8 mouse cellular contexts compared by ENCODE assay signal in the genomic region with DNA sequence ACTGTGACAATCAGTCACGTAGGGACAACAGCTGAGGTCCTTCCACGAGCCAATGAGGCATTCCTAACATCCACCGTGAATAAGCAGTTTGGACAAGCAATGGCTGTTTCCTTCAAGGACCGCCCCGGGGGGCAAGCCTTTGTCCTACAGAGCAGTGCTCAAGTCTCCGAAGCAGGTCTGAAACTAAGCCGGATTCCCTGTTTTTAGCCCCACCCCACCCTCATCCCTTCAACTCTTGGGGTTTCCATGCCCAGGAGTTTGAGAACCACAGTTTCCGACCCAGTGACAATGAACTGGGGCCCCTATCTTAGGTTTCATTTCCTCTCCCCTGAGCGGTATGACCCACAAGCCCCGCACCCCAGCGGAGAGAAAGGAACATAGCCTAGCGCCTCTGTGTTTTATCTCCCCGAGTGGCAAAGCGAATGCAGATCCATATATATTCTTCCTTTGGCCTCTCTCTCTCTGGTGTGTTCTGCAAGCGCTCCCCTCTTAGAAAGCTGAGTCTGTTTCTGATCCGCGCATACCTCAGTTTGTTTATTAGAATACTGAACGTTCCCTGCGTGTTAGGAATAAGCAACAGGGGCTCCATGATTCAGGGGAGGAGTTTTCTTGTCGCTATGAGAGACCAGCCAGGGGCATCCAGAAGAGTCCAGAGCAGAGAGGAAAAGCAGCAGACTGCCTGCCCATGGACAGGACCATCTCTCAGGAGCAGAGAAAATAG. TPM values are rescaled to one million over a fixed set of nuclear protein-coding genes. Genes with fewer than 3 reads are reported as not detected.
DNase-seq lines count a peak whose midpoint lies in the region; ATAC-seq and TF ChIP-seq lines count a peak whose summit lies in the region.

No protein-coding gene starts in this region.

- TF ChIP-seq CTCF in thymus, adult 2 months (IDR thresholded peaks at IDR 0.05; ENCODE audit: borderline replicate concordance, control insufficient read depth, extremely low read depth, insufficient read depth, low read length, poor library complexity), result no peak

- H3K27me3 ChIP-seq in heart, embryonic 14.5 days (ENCODE audit: control insufficient read depth, insufficient read depth, low read length), result no peaks in the 10 kb centered on the region
- H3K27me3 ChIP-seq in midbrain, embryonic 15.5 days (replicated peaks), result no peaks in the 10 kb centered on the region
- no peaks in the 10 kb centered on the region for H3K27me3 ChIP-seq in thymus, adult 2 months (ENCODE audit: control insufficient read depth, insufficient read depth, low read length)

- peaks cover 12 to 15% of the 10 kb centered on the region in 2 experiments for H3K4me1 ChIP-seq in heart, embryonic 14.5 days (ENCODE audit: control insufficient read depth in 2 of 2, insufficient read depth in 2 of 2, low read length in 2 of 2)
- H3K4me1 ChIP-seq in midbrain, embryonic 15.5 days, result peaks cover 8% of the 10 kb centered on the region
- peaks cover 26% of the 10 kb centered on the region for H3K4me1 ChIP-seq in thymus, adult 2 months (replicated peaks; ENCODE audit: control insufficient read depth, insufficient read depth, low read length)

- peak overlapping the region; percentile 15 to 25 for H3K4me3 ChIP-seq in heart, embryonic 14.5 days (ENCODE audit: control insufficient read depth in 1 of 2, insufficient read depth in 1 of 2, low read depth in 1 of 2, low read length in 2 of 2)
- H3K4me3 ChIP-seq in midbrain, embryonic 15.5 days, result peak overlapping the region; percentile 10
- peak overlapping the region; percentile 54 for H3K4me3 ChIP-seq in thymus, adult 2 months (ENCODE audit: control insufficient read depth, insufficient read depth, low read length)

- no peaks in the 10 kb centered on the region for H3K9me3 ChIP-seq in heart, embryonic 14.5 days (ENCODE audit: control insufficient read depth, low read length)
- H3K9me3 ChIP-seq in midbrain, embryonic 15.5 days, result no peaks in the 10 kb centered on the region

- peak overlapping the region; percentile 66 for H3K4me2 ChIP-seq in heart, embryonic 14.5 days (ENCODE audit: low read length)
- H3K4me2 ChIP-seq in midbrain, embryonic 15.5 days, result peak overlapping the region; percentile 29

- peak; percentile 70 for ATAC-seq in common myeloid progenitor, adult 5-6 weeks (replicated peaks; ENCODE audit: low read depth, poor library complexity, severe bottlenecking)
- ATAC-seq in heart, embryonic 14.5 days (ENCODE audit: insufficient number of reproducible peaks, insufficient read depth, low FRiP score, low read depth), result no peak
- ATAC-seq in midbrain, embryonic 15.5 days (replicated peaks), result no peak; the same call in 1 of the 2 replicates

- peak; percentile 83 for DNase-seq in CD4-positive helper T cell, adult 2 months (ENCODE audit: low read depth, low spot score)
- peak; percentile 55 for DNase-seq in liver
- peak; percentile 58 for DNase-seq in thymus, adult 2 months
- no peak for DNase-seq in right cerebral cortex, postnatal 36 days (ENCODE audit: low spot score in 2 of 2)
- no peak for DNase-seq in cerebellum, adult 11-12 months

- H3K27ac ChIP-seq in heart, embryonic 14.5 days (replicated peaks in 1 of 2; ENCODE audit: control insufficient read depth in 1 of 2, insufficient read depth in 1 of 2, low read depth in 2 of 2, low read length in 2 of 2), result no peak overlapping the region
- no peak overlapping the region for H3K27ac ChIP-seq in midbrain, embryonic 15.5 days
- H3K27ac ChIP-seq in thymus, adult 2 months (ENCODE audit: control insufficient read depth, insufficient read depth, low read length), result peak overlapping the region; percentile 80

- H3K36me3 ChIP-seq in heart, embryonic 14.5 days (ENCODE audit: control insufficient read depth, insufficient read depth, low read length), result peaks cover 9% of the 10 kb centered on the region; the same call in 1 of the 2 replicates
- H3K36me3 ChIP-seq in midbrain, embryonic 15.5 days (replicated peaks), result no peaks in the 10 kb centered on the region
- no peaks in the 10 kb centered on the region for H3K36me3 ChIP-seq in thymus, adult 2 months (ENCODE audit: control insufficient read depth, insufficient read depth, low read length)

- TF ChIP-seq POLR2A in thymus, adult 2 months (IDR thresholded peaks at IDR 0.05; ENCODE audit: control insufficient read depth, extremely low read depth, insufficient read depth, low read length, poor library complexity), result 0 out of 2 replicates have a peak, but pooled peaks have one; percentile 38

- WGBS in heart, embryonic 14.5 days, result 11% methylated on average over 20 of the region's 20 CpGs
- WGBS in midbrain, embryonic 15.5 days, result 8% methylated on average over 20 of the region's 20 CpGs
- WGBS in thymus, adult 2 months, result 2% methylated on average over 20 of the region's 20 CpGs

- H3K9ac ChIP-seq in heart, embryonic 14.5 days (ENCODE audit: low read length), result peak overlapping the region; percentile 53; the same call in 1 of the 2 replicates
- H3K9ac ChIP-seq in midbrain, embryonic 15.5 days, result no peak overlapping the region; the same call in 1 of the 2 replicates

RNA-seq across cellular contexts. Expression of gene Isg20, which starts 0.8 kb away (rescaled TPM):
- 27.0 and 29.5 TPM in 2 replicates for total RNA-seq in common myeloid progenitor, adult 5-6 weeks (2017)
- polyA plus RNA-seq in heart, embryonic 14.5 days (2014; fragmentation: Nextera tagmentation; extraction: Ambion mirVana), result 1.9 and 3.2 TPM in 2 replicates
- 2.2 and 3.1 TPM in 2 replicates for polyA plus RNA-seq in midbrain, embryonic 15.5 days (2015; fragmentation: Nextera tagmentation; extraction: Ambion mirVana)
- 159 and 194 TPM in 2 replicates for polyA plus RNA-seq in thymus, adult 2 months (2012; rRNA removed)

RNA-seq across cellular contexts. Expression of gene Aen, which starts 16.8 kb away (rescaled TPM):
- total RNA-seq in common myeloid progenitor, adult 5-6 weeks (2017), result 28.7 and 48.2 TPM in 2 replicates
- polyA plus RNA-seq in heart, embryonic 14.5 days (2014; fragmentation: Nextera tagmentation; extraction: Ambion mirVana), result 25.3 and 27.8 TPM in 2 replicates
- 51.6 and 52.7 TPM in 2 replicates for polyA plus RNA-seq in midbrain, embryonic 15.5 days (2015; fragmentation: Nextera tagmentation; extraction: Ambion mirVana)
- 32.3 and 39.2 TPM in 2 replicates for polyA plus RNA-seq in thymus, adult 2 months (2012; rRNA removed)

Comparison
In these comparisons a context has a peak if more than half of its experiments do, and no peak if none do; other contexts are left out.
1. DNase-seq: peak in CD4-positive helper T cell, adult 2 months (single experiment), liver (single experiment) and thymus, adult 2 months (single experiment); none in right cerebral cortex, postnatal 36 days (0 of 2) and cerebellum, adult 11-12 months (single experiment).
2. RNA of gene Isg20, which starts 0.8 kb away (polyA plus RNA-seq): 159 to 194 TPM in thymus, adult 2 months; 2.2 to 3.1 TPM in midbrain, embryonic 15.5 days and 1.9 to 3.2 TPM in heart, embryonic 14.5 days; every median in the first group is over 10 times any median in the second.
3. Peak in every context shown above with its lines, with median percentiles within 50 percentile points of each other: H3K4me3 ChIP-seq.